Mouse (Mus musculus) urinary bladder, postnatal 25 days (tissue): ENCODE measurements at regions not wholly inside any gene's neighbourhood (a gene's known extent, or its start where the extent isn't known, plus 50 kb on each side); places are given as distances from the start of the nearest gene placed in this dataset.

ENCODE experiments used
- DNase-seq: peaks from one replicate; pipeline ENCODE4 v3.0.0; 2022; ENCODE audit warnings: low spot score

- DNase-seq: no peak
These were observed 233.0 kb downstream of the Phf14 start for GRCm38 (mm10) chr6:12140596-12140995.

GRCm38 (mm10) chr6:12145216-12145615 is 237.6 kb downstream of the Phf14 start:
- DNase-seq: no peak

GRCm38 (mm10) chr6:12150613-12151333 is 243.2 kb downstream of the Phf14 start:
- DNase-seq: no peak

- DNase-seq: no peak
These were observed 256.4 kb downstream of the Phf14 start for GRCm38 (mm10) chr6:12163971-12164370.

GRCm38 (mm10) chr6:12168533-12168932 is 260.9 kb downstream of the Phf14 start:
- no peak for DNase-seq

- no peak for DNase-seq
These were observed 261.8 kb downstream of the Phf14 start for GRCm38 (mm10) chr6:12169431-12169830.

GRCm38 (mm10) chr6:12170722-12171121 is 263.1 kb downstream of the Phf14 start:
- no peak for DNase-seq

- no peak for DNase-seq
These were observed 263.6 kb downstream of the Phf14 start for GRCm38 (mm10) chr6:12171189-12171588.

- DNase-seq: no peak
These were observed 270.4 kb downstream of the Phf14 start for GRCm38 (mm10) chr6:12177996-12178395.

GRCm38 (mm10) chr6:12180951-12181350 is 273.3 kb downstream of the Phf14 start:
- DNase-seq: no peak

- DNase-seq: no peak
These were observed 302.6 kb downstream of the Phf14 start for GRCm38 (mm10) chr6:12210190-12210589.

GRCm38 (mm10) chr6:12214526-12215177 is 307.0 kb downstream of the Phf14 start:
- DNase-seq: no peak

GRCm38 (mm10) chr6:12215178-12215553 is 307.6 kb downstream of the Phf14 start:
- no peak for DNase-seq

GRCm38 (mm10) chr6:12244151-12244550 is 336.5 kb downstream of the Phf14 start:
- DNase-seq: no peak

GRCm38 (mm10) chr6:12247975-12248374 is 340.4 kb downstream of the Phf14 start:
- DNase-seq: no peak

GRCm38 (mm10) chr6:12248599-12248998 is 341.0 kb downstream of the Phf14 start:
- no peak for DNase-seq

GRCm38 (mm10) chr6:12254507-12254906 is 346.9 kb downstream of the Phf14 start:
- DNase-seq: no peak

GRCm38 (mm10) chr6:12255434-12255833 is 347.8 kb downstream of the Phf14 start:
- no peak for DNase-seq

GRCm38 (mm10) chr6:12258273-12258672 is 350.7 kb downstream of the Phf14 start:
- no peak for DNase-seq

GRCm38 (mm10) chr6:12258940-12259481 is 351.4 kb downstream of the Phf14 start:
- DNase-seq: no peak

- no peak for DNase-seq
These were observed 352.0 kb downstream of the Phf14 start for GRCm38 (mm10) chr6:12259629-12260028.

- DNase-seq: peak; percentile 21
These were observed 352.9 kb downstream of the Phf14 start for GRCm38 (mm10) chr6:12260325-12261076.
